Comparison of ENCODE assay signal across 13 mouse cellular contexts in the genomic region with DNA sequence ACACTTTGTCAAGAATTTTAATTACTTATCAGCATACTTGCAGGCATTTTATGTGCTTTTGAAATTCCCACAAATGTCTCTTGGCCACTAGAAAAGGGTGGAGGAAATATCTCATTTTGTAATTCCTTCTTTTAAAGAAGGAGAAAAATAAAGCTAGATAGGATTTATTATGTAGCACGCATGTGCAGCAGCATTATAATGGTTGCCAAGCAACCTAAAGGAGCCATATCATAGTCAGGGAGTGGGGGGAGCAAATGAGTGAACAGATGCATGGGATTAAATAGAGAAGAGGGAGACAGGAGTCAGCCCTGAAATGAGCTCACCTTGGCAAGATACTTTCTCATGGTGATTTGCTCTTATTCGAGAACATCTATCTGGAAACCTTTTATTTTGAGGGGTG.
DNase-seq lines count a peak whose midpoint lies in the region; ATAC-seq and TF ChIP-seq lines count a peak whose summit lies in the region.
"Had no signal": no experiment of that assay in that cellular context is flagged by ENCODE, and none has a peak within 500 bp of the region (broad histone marks: within the 10 kb centered on the region; RNA-seq: fewer than 3 reads in every experiment).

No protein-coding gene starts in this region.

- peaks cover 16% of the 10 kb centered on the region for H3K4me1 ChIP-seq in forebrain, embryonic 16.5 days (replicated peaks; ENCODE audit: control insufficient read depth, insufficient read depth, low read length)
- H3K4me1 ChIP-seq in midbrain, embryonic 10.5 days: peaks cover 51% of the 10 kb centered on the region
- peaks cover 3% of the 10 kb centered on the region; the same call in 1 of the 2 replicates for H3K4me1 ChIP-seq in neural tube, embryonic 15.5 days
- no peaks in the 10 kb centered on the region for H3K4me1 ChIP-seq in lung, postnatal 0 days (ENCODE audit: insufficient read depth, low read depth, low read length)
- H3K4me1 ChIP-seq: kidney, embryonic 15.5 days had no signal

- no peaks in the 10 kb centered on the region for H3K27me3 ChIP-seq in forebrain, embryonic 16.5 days (replicated peaks; ENCODE audit: control insufficient read depth, insufficient read depth, low read length)
- H3K27me3 ChIP-seq in midbrain, embryonic 10.5 days (ENCODE audit: low read depth, poor library complexity, severe bottlenecking): peaks cover 50% of the 10 kb centered on the region
- H3K27me3 ChIP-seq in neural tube, embryonic 15.5 days (replicated peaks): no peaks in the 10 kb centered on the region
- H3K27me3 ChIP-seq in lung, postnatal 0 days (replicated peaks; ENCODE audit: insufficient read depth, low read length): no peaks in the 10 kb centered on the region
- H3K27me3 ChIP-seq: CH12.LX; kidney, embryonic 15.5 days had no signal

- TF ChIP-seq EP300 in lung, postnatal 0 days (IDR thresholded peaks at IDR 0.05): no peak

- no peak for TF ChIP-seq CTCF in lung, postnatal 0 days (IDR thresholded peaks at IDR 0.05)

- no peak overlapping the region for H3K4me2 ChIP-seq in forebrain, embryonic 16.5 days (ENCODE audit: low read length)
- no peak overlapping the region for H3K4me2 ChIP-seq in neural tube, embryonic 15.5 days
- no peak overlapping the region for H3K4me2 ChIP-seq in lung, postnatal 0 days (replicated peaks; ENCODE audit: low read depth, low read length)
- H3K4me2 ChIP-seq: kidney, embryonic 15.5 days had no signal

- H3K9me3 ChIP-seq in forebrain, embryonic 16.5 days (ENCODE audit: control insufficient read depth, low read length): no peaks in the 10 kb centered on the region
- no peaks in the 10 kb centered on the region for H3K9me3 ChIP-seq in midbrain, embryonic 10.5 days (replicated peaks)
- H3K9me3 ChIP-seq in neural tube, embryonic 15.5 days (replicated peaks): no peaks in the 10 kb centered on the region
- no peaks in the 10 kb centered on the region for H3K9me3 ChIP-seq in lung, postnatal 0 days (ENCODE audit: low read length)
- H3K9me3 ChIP-seq: kidney, embryonic 15.5 days had no signal

- no peak overlapping the region for H3K9ac ChIP-seq in forebrain, embryonic 16.5 days (replicated peaks; ENCODE audit: low read depth, low read length)
- no peak overlapping the region for H3K9ac ChIP-seq in neural tube, embryonic 15.5 days (replicated peaks)
- H3K9ac ChIP-seq in lung, postnatal 0 days (replicated peaks; ENCODE audit: low read depth): no peak overlapping the region
- H3K9ac ChIP-seq: kidney, embryonic 15.5 days; liver, postnatal 0 days had no signal

- DNase-seq in embryo, embryonic 9.5 days (ENCODE audit: extremely low spot score): peak; percentile 4
- DNase-seq in midbrain, embryonic 10.5 days (ENCODE audit: low spot score): no peak
- no peak for DNase-seq in urinary bladder, adult 2 months (ENCODE audit: low spot score)
- no peak for DNase-seq in left cerebral cortex, adult 11 months (ENCODE audit: low spot score)
- DNase-seq in lung, postnatal 0 days (ENCODE audit: low spot score): no peak
- DNase-seq: layer of hippocampus, adult 9-11 months; liver, postnatal 0 days; right cerebral cortex, postnatal 4 days; thymus, postnatal 36 days had no signal

- ATAC-seq in forebrain, embryonic 16.5 days: peak; percentile 47
- ATAC-seq in neural tube, embryonic 15.5 days (ENCODE audit: low FRiP score): peak; percentile 86; the same call in 1 of the 2 replicates
- no peak for ATAC-seq in lung, postnatal 0 days
- ATAC-seq: liver, postnatal 0 days had no signal

- no peak overlapping the region for H3K4me3 ChIP-seq in forebrain, embryonic 16.5 days (replicated peaks; ENCODE audit: low read length)
- H3K4me3 ChIP-seq in midbrain, embryonic 10.5 days: no peak overlapping the region
- no peak overlapping the region for H3K4me3 ChIP-seq in neural tube, embryonic 15.5 days (replicated peaks)
- no peak overlapping the region for H3K4me3 ChIP-seq in lung, postnatal 0 days (ENCODE audit: low read depth, low read length)
- H3K4me3 ChIP-seq: kidney, embryonic 15.5 days had no signal

- no peak overlapping the region for H3K27ac ChIP-seq in forebrain, embryonic 16.5 days (ENCODE audit: low read length)
- peak overlapping the region; percentile 69 for H3K27ac ChIP-seq in midbrain, embryonic 10.5 days (replicated peaks)
- no peak overlapping the region for H3K27ac ChIP-seq in neural tube, embryonic 15.5 days (replicated peaks)
- H3K27ac ChIP-seq in lung, postnatal 0 days (ENCODE audit: low read length): no peak overlapping the region
- H3K27ac ChIP-seq: kidney, embryonic 15.5 days had no signal

- 10% methylated on average over 2 of the region's 2 CpGs for WGBS in forebrain, embryonic 16.5 days
- WGBS in midbrain, embryonic 10.5 days: 28% methylated on average over 2 of the region's 2 CpGs
- 15% methylated on average over 2 of the region's 2 CpGs for WGBS in neural tube, embryonic 15.5 days
- WGBS in lung, postnatal 0 days: 56% methylated on average over 2 of the region's 2 CpGs

- no peaks in the 10 kb centered on the region for H3K36me3 ChIP-seq in forebrain, embryonic 16.5 days (ENCODE audit: control insufficient read depth, insufficient read depth)
- H3K36me3 ChIP-seq in midbrain, embryonic 10.5 days: no peaks in the 10 kb centered on the region
- H3K36me3 ChIP-seq in neural tube, embryonic 15.5 days: no peaks in the 10 kb centered on the region
- no peaks in the 10 kb centered on the region for H3K36me3 ChIP-seq in lung, postnatal 0 days (ENCODE audit: insufficient read depth, low read length)
- H3K36me3 ChIP-seq: kidney, embryonic 15.5 days had no signal
